Mouse (Mus musculus): Measurements from ENCODE around the gene Acvr2a. TPM values are rescaled to one million over a fixed set of nuclear protein-coding genes. Genes with fewer than 3 reads are reported as not detected.

Acvr2a gene
- polyA plus RNA-seq, 1 experiment from 2014 or later = 50.0 TPM

Other genes with a start within 250 kb of the Acvr2a start
- gene Mbd5, start 135.4 kb downstream of the Acvr2a start, polyA plus RNA-seq (2014; fragmentation: Nextera tagmentation; extraction: Ambion mirVana) = 32.2 and 33.4 TPM in 2 replicates
- gene Orc4, start 136.2 kb downstream of the Acvr2a start, polyA plus RNA-seq (2014; fragmentation: Nextera tagmentation; extraction: Ambion mirVana) = 133 and 141 TPM in 2 replicates